Mouse (Mus musculus) heart, postnatal 0 days (tissue): ENCODE results near the gene Ppih.

ENCODE experiments used
- CTCF ChIP-seq: IDR thresholded peaks from 2 replicates; pipeline ENCODE4 v1.5.1; 2016; ENCODE audit warnings: antibody characterized with exemption, control low read depth, low read depth
- EP300 ChIP-seq: IDR thresholded peaks from 2 replicates; pipeline ENCODE4 v1.6.1; 2016; ENCODE audit warnings: antibody characterized with exemption, low read depth

DNA sequence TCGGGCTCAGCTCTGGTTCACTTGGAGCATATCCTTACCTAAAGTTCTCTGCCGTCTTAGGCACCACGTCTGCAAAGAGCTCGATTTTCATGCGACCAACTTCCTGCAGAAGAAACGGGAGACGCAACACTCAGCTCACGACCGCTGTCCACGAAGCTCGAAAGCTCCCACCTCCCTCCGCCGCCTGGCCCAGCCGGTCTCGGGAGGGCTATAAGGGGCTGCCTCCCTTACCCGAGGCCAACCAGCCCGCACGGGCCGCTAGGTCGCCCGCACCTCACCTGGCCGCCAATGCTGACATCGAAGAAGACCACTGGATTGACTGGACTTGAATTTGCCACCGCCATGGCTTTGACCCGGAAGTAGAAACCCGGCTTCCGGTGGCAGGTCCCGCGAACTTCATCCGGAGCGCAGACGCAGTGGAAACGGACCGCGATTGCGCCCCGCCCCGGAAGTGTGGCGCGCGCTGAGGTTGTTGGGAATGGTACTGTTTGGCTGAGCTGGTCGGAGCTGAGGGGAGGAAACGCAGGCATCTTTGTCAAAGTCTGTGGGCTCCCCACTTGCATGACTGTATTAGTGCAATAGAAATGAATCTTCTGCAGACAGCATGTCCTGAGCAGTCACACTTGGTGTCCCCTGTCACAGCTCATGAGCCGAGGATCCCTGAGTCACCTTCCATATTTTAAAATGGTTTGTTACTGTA is at the start of gene Ppih:
- TF ChIP-seq EP300 = no peak
- TF ChIP-seq CTCF = no peak
